Mouse (Mus musculus): ENCODE data around the gene Hyou1. TPM values are rescaled to one million over a fixed set of nuclear protein-coding genes. Genes with fewer than 3 reads are reported as not detected.
A peak's percentile ranks its signal among the peaks of the same experiment; 100 is the strongest.
"Not testable (repeated sequence)": the region's sequence is repeated elsewhere in the genome, so short reads cannot be mapped to it uniquely, and the experiment has no call there.

Hyou1 gene
- polyA plus RNA-seq, 1 experiment from 2014 or later, result 35.8 TPM

GRCm38 (mm10) chr9:44417156-44417891 lies 38.0 kb downstream of the Hyou1 start:
- Histone ChIP-seq H3K4me1 (replicated peaks) (peaks cover 14% of the 10 kb centered on the region), H3K4me3 (peak overlapping the region; percentile 85)
- WGBS, result 9% methylated on average over 26 of the region's 26 CpGs

GRCm38 (mm10) chr9:44417892-44418363 lies 38.6 kb downstream of the Hyou1 start:
- H3K9me3 ChIP-seq, result 0 out of 2 replicates have a peak, but pooled peaks cover 5% of the 10 kb centered on the region
- H3K36me3 ChIP-seq, result peaks cover 32% of the 10 kb centered on the region
- no peaks in the 10 kb centered on the region for H3K27me3 ChIP-seq (ENCODE audit: insufficient read depth, poor library complexity, severe bottlenecking)
- WGBS, result under 1% methylated on average over 38 of the region's 38 CpGs
- peak overlapping the region; percentile 92 for H3K27ac ChIP-seq
- peak overlapping the region; percentile 85 for H3K4me3 ChIP-seq
- DNase-seq (ENCODE audit: low spot score), result peak; percentile 92
- peaks cover 14% of the 10 kb centered on the region for H3K4me1 ChIP-seq (replicated peaks)

More at GRCm38 (mm10) chr9:44417156-44417891, 38.0 kb downstream of the Hyou1 start:
- H3K27ac ChIP-seq, result peak overlapping the region; percentile 92
- 0 out of 2 replicates have a peak, but pooled peaks cover 5% of the 10 kb centered on the region for H3K9me3 ChIP-seq
- no peaks in the 10 kb centered on the region for H3K27me3 ChIP-seq (ENCODE audit: insufficient read depth, poor library complexity, severe bottlenecking)
- no peak for DNase-seq (ENCODE audit: low spot score)
- H3K36me3 ChIP-seq, result peaks cover 39% of the 10 kb centered on the region

DNA sequence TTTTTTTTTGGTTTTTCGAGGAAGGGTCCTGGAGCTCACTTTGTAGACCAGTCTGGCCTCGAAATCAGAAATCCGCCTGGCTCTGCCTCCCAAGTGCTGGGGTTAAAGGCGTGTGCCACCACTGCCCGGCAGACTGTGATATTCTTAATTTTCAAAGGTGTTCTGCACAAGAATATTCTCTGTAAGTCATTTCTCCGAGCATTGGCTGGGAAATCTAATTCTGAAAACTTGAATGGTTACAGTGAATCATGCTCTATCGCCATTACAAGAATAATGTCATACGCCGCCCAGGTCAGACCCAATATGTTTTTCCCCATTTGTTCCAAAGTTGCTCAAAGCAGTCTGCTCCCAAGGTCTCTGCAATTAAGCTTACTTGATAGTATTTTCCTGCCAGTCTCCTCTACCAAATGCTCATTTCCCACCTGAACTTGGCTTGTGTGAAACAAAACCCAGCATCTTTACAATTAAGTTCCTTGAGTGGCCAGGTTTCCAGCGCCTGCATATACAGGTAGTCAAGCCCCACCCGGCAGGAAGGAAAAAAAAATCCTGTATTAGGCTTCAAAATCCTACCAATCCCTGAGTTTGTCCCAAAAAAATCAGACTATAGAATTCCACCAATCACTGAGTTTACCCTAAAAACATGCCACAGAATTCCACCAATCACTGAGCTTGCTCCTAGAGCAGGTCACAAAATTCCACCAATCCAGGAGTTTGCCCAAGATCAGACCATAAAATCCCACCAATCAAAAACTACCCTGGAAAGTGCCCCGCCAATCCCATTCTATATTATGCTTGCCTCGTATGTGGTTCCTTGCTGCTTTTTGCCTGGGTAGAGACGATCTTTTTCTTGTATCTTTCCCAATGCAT lies 39.5 kb downstream of the Hyou1 start, which contains the start of gene Ccdc84:
Gene Ccdc84 (minus strand): TSS at position 51 of the 867 bp plus-strand sequence.
- 81% methylated on average over 14 of the region's 14 CpGs for WGBS
- Histone ChIP-seq H3K27ac (peak within 1 kb of the TSS; percentile 92), H3K4me3 (peak within 1 kb of the TSS; percentile 85), H3K9me3 (0 out of 2 replicates have a peak, but pooled peaks cover 5% of the 10 kb centered on the region), H3K4me1 (replicated peaks) (peaks cover 14% of the 10 kb centered on the region), H3K36me3 (peaks cover 24% of the 10 kb centered on the region), H3K27me3 (ENCODE audit: insufficient read depth, poor library complexity, severe bottlenecking) (no peaks in the 10 kb centered on the region)
- DNase-seq (ENCODE audit: low spot score), result no peak

- not testable (repeated sequence) for H3K27ac ChIP-seq; H3K4me3 ChIP-seq; DNase-seq (ENCODE audit: low spot score); H3K27me3 ChIP-seq (ENCODE audit: insufficient read depth, poor library complexity, severe bottlenecking); H3K9me3 ChIP-seq
- H3K4me1 ChIP-seq (replicated peaks), result peaks cover 14% of the 10 kb centered on the region
- 94% methylated on average over 9 of the region's 9 CpGs for WGBS
- peaks cover 14% of the 10 kb centered on the region for H3K36me3 ChIP-seq
These were observed 40.4 kb downstream of the Hyou1 start for GRCm38 (mm10) chr9:44419730-44420129.

GRCm38 (mm10) chr9:44420280-44420898 lies 41.1 kb downstream of the Hyou1 start:
- WGBS, result 74% methylated on average over 5 of the region's 5 CpGs
- Histone ChIP-seq H3K4me3 (no peak overlapping the region), H3K27ac (no peak overlapping the region), H3K9me3 (0 out of 2 replicates have a peak, but pooled peaks cover 5% of the 10 kb centered on the region), H3K27me3 (ENCODE audit: insufficient read depth, poor library complexity, severe bottlenecking) (no peaks in the 10 kb centered on the region), H3K36me3 (peaks cover 11% of the 10 kb centered on the region), H3K4me1 (replicated peaks) (peaks cover 14% of the 10 kb centered on the region)
- no peak for DNase-seq (ENCODE audit: low spot score)

DNA sequence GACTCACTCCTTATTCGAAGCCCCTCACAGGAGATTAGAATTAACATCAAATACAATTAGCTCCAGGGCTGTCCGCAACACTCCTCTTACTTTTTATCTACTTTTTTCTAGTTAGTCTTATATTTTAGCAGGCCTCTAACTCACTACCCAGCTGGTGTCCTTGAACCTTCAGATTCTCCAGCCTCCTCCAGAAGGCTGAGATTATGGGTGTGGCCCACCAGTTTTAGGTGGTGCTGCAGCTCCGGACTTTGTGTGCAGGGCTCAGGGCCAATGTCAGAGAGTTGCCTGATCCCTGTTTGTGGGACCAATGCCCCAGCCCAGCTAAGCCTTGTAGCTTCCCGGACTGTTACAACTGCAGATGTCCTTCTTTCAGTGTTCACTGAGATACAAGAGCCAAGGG lies 44.3 kb downstream of the Hyou1 start:
- Histone ChIP-seq H3K36me3 (no peaks in the 10 kb centered on the region), H3K4me3 (no peak overlapping the region), H3K27me3 (ENCODE audit: insufficient read depth, poor library complexity, severe bottlenecking) (no peaks in the 10 kb centered on the region), H3K9me3 (0 out of 2 replicates have a peak, but pooled peaks cover 5% of the 10 kb centered on the region), H3K27ac (no peak overlapping the region), H3K4me1 (replicated peaks) (0 out of 2 replicates have a peak, but pooled peaks cover under 1% of the 10 kb centered on the region)
- no peak for DNase-seq (ENCODE audit: low spot score)
- WGBS, result 85% methylated on average over 4 of the region's 4 CpGs

DNA sequence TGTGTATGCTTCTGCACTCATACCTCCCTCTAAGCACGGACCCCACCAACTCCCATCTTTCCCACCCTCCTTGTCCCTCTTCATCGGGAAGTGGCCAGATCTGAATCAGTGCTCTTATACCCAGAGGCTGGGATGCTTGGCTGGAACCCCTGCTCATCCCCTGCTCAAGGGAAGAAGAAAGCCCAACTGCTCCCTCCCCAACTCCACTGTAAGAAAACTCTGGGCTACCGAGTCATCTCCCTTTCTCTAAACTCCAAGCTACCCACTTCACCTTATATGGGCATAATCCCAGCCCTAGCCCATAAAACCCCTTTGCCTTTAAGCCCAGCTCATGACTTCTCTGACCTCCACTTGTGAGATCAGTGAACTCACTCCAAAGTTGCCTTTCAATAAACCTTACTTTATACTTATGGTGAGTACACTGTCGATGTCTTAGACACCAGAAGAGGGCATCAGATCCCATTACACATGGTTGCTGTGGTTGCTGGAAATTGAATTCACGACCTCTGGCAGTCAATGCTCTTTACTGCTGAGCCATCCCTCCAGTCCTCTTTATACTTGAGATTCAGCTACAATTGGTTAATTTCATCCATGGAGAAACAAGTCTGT lies 53.4 kb downstream of the Hyou1 start:
- no peak for DNase-seq (ENCODE audit: low spot score)
- Histone ChIP-seq H3K27ac (no peak overlapping the region), H3K4me3 (no peak overlapping the region), H3K27me3 (ENCODE audit: insufficient read depth, poor library complexity, severe bottlenecking) (no peaks in the 10 kb centered on the region), H3K36me3 (no peaks in the 10 kb centered on the region), H3K4me1 (replicated peaks) (peaks cover 8% of the 10 kb centered on the region; the same call in 1 of the 2 replicates), H3K9me3 (no peaks in the 10 kb centered on the region)
- 61% methylated on average over 5 of the region's 5 CpGs for WGBS

DNA sequence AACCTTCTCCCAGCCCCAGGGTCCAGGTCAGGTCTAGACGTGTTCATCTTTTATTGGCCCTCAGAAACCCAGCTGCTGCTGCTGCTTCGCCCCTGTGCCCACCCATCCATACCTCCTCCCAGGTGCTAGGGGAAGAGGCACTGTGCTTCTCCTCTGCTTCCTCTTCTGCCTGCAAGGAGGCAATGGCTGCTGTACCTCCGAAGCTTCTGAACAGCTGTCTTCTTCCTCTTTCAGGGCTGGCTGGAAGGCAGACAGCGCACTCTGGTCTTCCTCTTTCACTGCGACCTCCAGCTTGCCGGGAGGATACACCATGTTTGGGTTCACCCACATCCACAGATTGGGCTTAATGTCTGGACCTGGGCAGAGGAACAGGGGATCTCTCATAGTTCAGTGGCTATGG lies 56.5 kb downstream of the Hyou1 start:
- no peaks in the 10 kb centered on the region for H3K27me3 ChIP-seq (ENCODE audit: insufficient read depth, poor library complexity, severe bottlenecking)
- no peaks in the 10 kb centered on the region for H3K9me3 ChIP-seq
- no peak overlapping the region for H3K27ac ChIP-seq
- peaks cover 8% of the 10 kb centered on the region; the same call in 1 of the 2 replicates for H3K4me1 ChIP-seq (replicated peaks)
- DNase-seq (ENCODE audit: low spot score), result no peak
- H3K4me3 ChIP-seq, result no peak overlapping the region
- H3K36me3 ChIP-seq, result no peaks in the 10 kb centered on the region
- WGBS, result 82% methylated on average over 6 of the region's 6 CpGs

- H3K4me1 ChIP-seq (replicated peaks), result no peaks in the 10 kb centered on the region
- no peaks in the 10 kb centered on the region for H3K36me3 ChIP-seq
- H3K27ac ChIP-seq, result no peak within 1 kb of the TSS
- no peaks in the 10 kb centered on the region for H3K27me3 ChIP-seq (ENCODE audit: insufficient read depth, poor library complexity, severe bottlenecking)
- H3K9me3 ChIP-seq, result no peaks in the 10 kb centered on the region
- no peak for DNase-seq (ENCODE audit: low spot score)
- no peak within 1 kb of the TSS for H3K4me3 ChIP-seq
- 74% methylated on average over 19 of the region's 19 CpGs for WGBS
These were observed 61.7 kb downstream of the Hyou1 start, which contains the start of gene Foxr1 for GRCm38 (mm10) chr9:44440961-44441360. Gene Foxr1, minus strand, starts transcription at chr9:44441136.

Other genes starting within 250 kb of the Hyou1 start
- 10.8 and 11.2 TPM in 2 replicates for gene Mcam, start 245.0 kb upstream of the Hyou1 start, polyA plus RNA-seq (2016; fragmentation: Nextera tagmentation; extraction: Ambion mirVana)
- gene Cbl, start 145.4 kb upstream of the Hyou1 start, polyA plus RNA-seq (2016; fragmentation: Nextera tagmentation; extraction: Ambion mirVana), result 21.1 and 22.8 TPM in 2 replicates
- not detected in 2 replicates for gene Ccdc153, start 138.8 kb upstream of the Hyou1 start, polyA plus RNA-seq (2016; fragmentation: Nextera tagmentation; extraction: Ambion mirVana)
- gene Pdzd3, start 128.0 kb upstream of the Hyou1 start, polyA plus RNA-seq (2016; fragmentation: Nextera tagmentation; extraction: Ambion mirVana), result 0.14 TPM in 1 of 2 replicates, not detected in the other
- 2.4 and 3.3 TPM in 2 replicates for gene Nlrx1, start 110.9 kb upstream of the Hyou1 start, polyA plus RNA-seq (2016; fragmentation: Nextera tagmentation; extraction: Ambion mirVana)
- gene Abcg4, start 90.9 kb upstream of the Hyou1 start, polyA plus RNA-seq (2016; fragmentation: Nextera tagmentation; extraction: Ambion mirVana), result 4.3 and 7.2 TPM in 2 replicates
- 30.0 and 30.7 TPM in 2 replicates for gene Hinfp, start 73.8 kb upstream of the Hyou1 start, polyA plus RNA-seq (2016; fragmentation: Nextera tagmentation; extraction: Ambion mirVana)
- 9.8 and 17.5 TPM in 2 replicates for gene C2cd2l, start 59.2 kb upstream of the Hyou1 start, polyA plus RNA-seq (2016; fragmentation: Nextera tagmentation; extraction: Ambion mirVana)
- gene Dpagt1, start 53.5 kb upstream of the Hyou1 start, polyA plus RNA-seq (2016; fragmentation: Nextera tagmentation; extraction: Ambion mirVana), result 46.2 and 46.7 TPM in 2 replicates
- gene H2afx, start 44.8 kb upstream of the Hyou1 start, polyA plus RNA-seq (2016; fragmentation: Nextera tagmentation; extraction: Ambion mirVana), result 548 and 554 TPM in 2 replicates
- 155 and 184 TPM in 2 replicates for gene Hmbs, start 35.3 kb upstream of the Hyou1 start, polyA plus RNA-seq (2016; fragmentation: Nextera tagmentation; extraction: Ambion mirVana)
- 30.9 and 34.8 TPM in 2 replicates for gene Vps11, start 17.8 kb upstream of the Hyou1 start, polyA plus RNA-seq (2016; fragmentation: Nextera tagmentation; extraction: Ambion mirVana)
- 20.8 and 28.9 TPM in 2 replicates for gene Slc37a4, start 17.4 kb downstream of the Hyou1 start, polyA plus RNA-seq (2016; fragmentation: Nextera tagmentation; extraction: Ambion mirVana)
- gene Rps25, start 27.6 kb downstream of the Hyou1 start, polyA plus RNA-seq (2016; fragmentation: Nextera tagmentation; extraction: Ambion mirVana), result 1,836 and 2,161 TPM in 2 replicates
- gene Trappc4, start 28.1 kb downstream of the Hyou1 start, polyA plus RNA-seq (2016; fragmentation: Nextera tagmentation; extraction: Ambion mirVana), result 213 and 282 TPM in 2 replicates
- 25.2 and 27.7 TPM in 2 replicates for gene Ccdc84, start 39.1 kb downstream of the Hyou1 start, polyA plus RNA-seq (2016; fragmentation: Nextera tagmentation; extraction: Ambion mirVana)
- gene Foxr1, start 61.6 kb downstream of the Hyou1 start, polyA plus RNA-seq (2016; fragmentation: Nextera tagmentation; extraction: Ambion mirVana), result not detected in 2 replicates
- 0.14 TPM in 1 of 2 replicates, not detected in the other for gene Upk2, start 75.5 kb downstream of the Hyou1 start, polyA plus RNA-seq (2016; fragmentation: Nextera tagmentation; extraction: Ambion mirVana)
- 4.6 and 7.3 TPM in 2 replicates for gene Bcl9l, start 103.3 kb downstream of the Hyou1 start, polyA plus RNA-seq (2016; fragmentation: Nextera tagmentation; extraction: Ambion mirVana)
- gene Cxcr5, start 182.4 kb downstream of the Hyou1 start, polyA plus RNA-seq (2016; fragmentation: Nextera tagmentation; extraction: Ambion mirVana), result not detected in 2 replicates
- 16.8 and 21.0 TPM in 2 replicates for gene Ddx6, start 225.4 kb downstream of the Hyou1 start, polyA plus RNA-seq (2016; fragmentation: Nextera tagmentation; extraction: Ambion mirVana)

Measured in hindbrain, embryonic 10.5 days (tissue).